Mouse (Mus musculus): ENCODE measurements around the gene 1700057G04Rik. TPM values are rescaled to one million over a fixed set of nuclear protein-coding genes. Genes with fewer than 3 reads are reported as not detected.

Gene 1700057G04Rik
- polyA plus RNA-seq, 1 experiment from 2014 or later, result not detected

GRCm38 (mm10) chr9:92326813-92327212, 17.6 kb downstream of the 1700057G04Rik start:
- Histone ChIP-seq H3K36me3 (ENCODE audit: control insufficient read depth, insufficient read depth, low read length) (no peaks in the 10 kb centered on the region), H3K4me3 (ENCODE audit: low read depth, low read length) (no peak overlapping the region), H3K9ac (ENCODE audit: low read length) (no peak overlapping the region), H3K27ac (replicated peaks) (no peak overlapping the region), H3K27me3 (ENCODE audit: control insufficient read depth, insufficient read depth, low read length) (no peaks in the 10 kb centered on the region), H3K9me3 (ENCODE audit: control insufficient read depth, low read length) (no peaks in the 10 kb centered on the region), H3K4me1 (replicated peaks; ENCODE audit: control insufficient read depth, insufficient read depth) (no peaks in the 10 kb centered on the region), H3K4me2 (replicated peaks; ENCODE audit: low read depth) (no peak overlapping the region)
- WGBS, result 80% methylated on average over 4 of the region's 4 CpGs
- DNase-seq (ENCODE audit: low spot score), result no peak
- TF ChIP-seq CTCF (IDR thresholded peaks at IDR 0.05; ENCODE audit: low read depth) (no peak), EP300 (optimal IDR thresholded peaks at IDR 0.05) (no peak)
- no peak for ATAC-seq (ENCODE audit: low FRiP score, low TSS enrichment)

GRCm38 (mm10) chr9:92331383-92331782, 22.2 kb downstream of the 1700057G04Rik start:
- H3K9me3 ChIP-seq (ENCODE audit: control insufficient read depth, low read length), result no peaks in the 10 kb centered on the region
- DNase-seq (ENCODE audit: low spot score) (no peak), ATAC-seq (ENCODE audit: low FRiP score, low TSS enrichment) (no peak)
- no peak overlapping the region for H3K27ac ChIP-seq (replicated peaks)
- H3K4me2 ChIP-seq (replicated peaks; ENCODE audit: low read depth), result no peak overlapping the region
- no peaks in the 10 kb centered on the region for H3K27me3 ChIP-seq (ENCODE audit: control insufficient read depth, insufficient read depth, low read length)
- no peaks in the 10 kb centered on the region for H3K36me3 ChIP-seq (ENCODE audit: control insufficient read depth, insufficient read depth, low read length)
- TF ChIP-seq CTCF (IDR thresholded peaks at IDR 0.05; ENCODE audit: low read depth) (no peak), EP300 (optimal IDR thresholded peaks at IDR 0.05) (no peak)
- H3K4me1 ChIP-seq (replicated peaks; ENCODE audit: control insufficient read depth, insufficient read depth), result no peaks in the 10 kb centered on the region
- 88% methylated on average over 4 of the region's 4 CpGs for WGBS
- H3K9ac ChIP-seq (ENCODE audit: low read length), result no peak overlapping the region
- no peak overlapping the region for H3K4me3 ChIP-seq (ENCODE audit: low read depth, low read length)

DNA sequence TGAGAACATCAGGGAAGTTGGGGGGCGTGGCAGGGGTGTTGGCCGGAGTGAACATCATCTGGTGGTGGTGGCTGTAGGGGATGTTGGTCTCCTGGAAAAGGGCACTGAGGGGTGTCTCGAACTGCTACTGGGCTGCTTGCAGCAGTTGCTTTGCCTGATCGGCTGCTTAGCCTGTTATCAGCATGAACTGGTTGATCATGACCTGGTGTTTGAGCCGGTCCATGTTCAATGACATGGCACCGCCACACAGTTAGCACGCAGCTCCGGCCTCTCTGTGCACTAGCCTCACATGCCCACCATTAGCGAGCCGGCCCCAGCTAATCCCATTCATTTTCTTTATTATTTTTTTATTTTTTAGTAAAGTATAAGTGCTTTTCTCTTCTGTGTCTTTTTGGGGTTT, 25.7 kb downstream of the 1700057G04Rik start:
- TF ChIP-seq CTCF (IDR thresholded peaks at IDR 0.05; ENCODE audit: low read depth), result no peak
- no peak for TF ChIP-seq EP300 (optimal IDR thresholded peaks at IDR 0.05)
- Histone ChIP-seq H3K9me3 (ENCODE audit: control insufficient read depth, low read length) (no peaks in the 10 kb centered on the region), H3K9ac (ENCODE audit: low read length) (no peak overlapping the region), H3K4me1 (replicated peaks; ENCODE audit: control insufficient read depth, insufficient read depth) (no peaks in the 10 kb centered on the region), H3K27me3 (ENCODE audit: control insufficient read depth, insufficient read depth, low read length) (no peaks in the 10 kb centered on the region), H3K4me2 (replicated peaks; ENCODE audit: low read depth) (no peak overlapping the region), H3K36me3 (ENCODE audit: control insufficient read depth, insufficient read depth, low read length) (no peaks in the 10 kb centered on the region), H3K4me3 (ENCODE audit: low read depth, low read length) (no peak overlapping the region), H3K27ac (replicated peaks) (no peak overlapping the region)
- 93% methylated on average over 10 of the region's 10 CpGs for WGBS
- no peak for ATAC-seq (ENCODE audit: low FRiP score, low TSS enrichment)
- DNase-seq (ENCODE audit: low spot score), result no peak

DNA sequence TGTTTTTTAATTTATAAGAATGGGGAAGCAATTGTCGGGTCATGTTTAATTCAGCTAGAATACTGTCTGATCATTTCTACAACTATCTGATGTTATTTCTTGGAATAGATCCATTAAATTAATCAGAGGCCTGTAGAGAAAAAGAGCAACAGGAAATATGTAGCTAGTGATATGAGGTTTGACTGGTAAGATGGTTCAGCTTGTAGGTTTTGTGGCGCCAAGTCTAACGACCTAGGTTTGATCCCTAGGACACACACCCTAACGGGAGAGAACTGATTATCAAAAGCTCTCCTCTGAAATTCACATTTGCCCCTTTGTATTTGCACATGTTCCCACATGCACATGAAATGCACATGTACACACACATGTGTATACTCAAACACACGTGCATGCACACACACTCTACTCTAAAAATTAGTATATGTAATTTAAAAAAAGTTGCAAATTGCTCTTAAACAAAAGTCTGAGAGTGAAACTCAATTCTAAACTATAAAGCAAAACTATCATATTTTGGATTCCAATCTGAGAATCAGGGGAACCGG, 26.2 kb downstream of the 1700057G04Rik start:
- no peak overlapping the region for H3K4me2 ChIP-seq (replicated peaks; ENCODE audit: low read depth)
- no peak for ATAC-seq (ENCODE audit: low FRiP score, low TSS enrichment)
- no peaks in the 10 kb centered on the region for H3K27me3 ChIP-seq (ENCODE audit: control insufficient read depth, insufficient read depth, low read length)
- no peaks in the 10 kb centered on the region for H3K9me3 ChIP-seq (ENCODE audit: control insufficient read depth, low read length)
- H3K4me1 ChIP-seq (replicated peaks; ENCODE audit: control insufficient read depth, insufficient read depth), result no peaks in the 10 kb centered on the region
- H3K9ac ChIP-seq (ENCODE audit: low read length), result no peak overlapping the region
- H3K27ac ChIP-seq (replicated peaks), result no peak overlapping the region
- TF ChIP-seq CTCF (IDR thresholded peaks at IDR 0.05; ENCODE audit: low read depth), result no peak
- no peak for TF ChIP-seq EP300 (optimal IDR thresholded peaks at IDR 0.05)
- no peaks in the 10 kb centered on the region for H3K36me3 ChIP-seq (ENCODE audit: control insufficient read depth, insufficient read depth, low read length)
- no peak overlapping the region for H3K4me3 ChIP-seq (ENCODE audit: low read depth, low read length)
- DNase-seq (ENCODE audit: low spot score), result no peak
- WGBS, result 79% methylated on average over 6 of the region's 6 CpGs

GRCm38 (mm10) chr9:92337063-92337462, 27.9 kb downstream of the 1700057G04Rik start:
- H3K4me1 ChIP-seq (replicated peaks; ENCODE audit: control insufficient read depth, insufficient read depth), result no peaks in the 10 kb centered on the region
- TF ChIP-seq CTCF (IDR thresholded peaks at IDR 0.05; ENCODE audit: low read depth), result no peak
- no peak for TF ChIP-seq EP300 (optimal IDR thresholded peaks at IDR 0.05)
- WGBS, result 74% methylated on average over 1 of the region's 1 CpGs
- no peak for DNase-seq (ENCODE audit: low spot score)
- H3K36me3 ChIP-seq (ENCODE audit: control insufficient read depth, insufficient read depth, low read length), result no peaks in the 10 kb centered on the region
- no peak overlapping the region for H3K27ac ChIP-seq (replicated peaks)
- no peaks in the 10 kb centered on the region for H3K27me3 ChIP-seq (ENCODE audit: control insufficient read depth, insufficient read depth, low read length)
- no peak overlapping the region for H3K4me3 ChIP-seq (ENCODE audit: low read depth, low read length)
- no peak overlapping the region for H3K9ac ChIP-seq (ENCODE audit: low read length)
- H3K9me3 ChIP-seq (ENCODE audit: control insufficient read depth, low read length), result no peaks in the 10 kb centered on the region
- H3K4me2 ChIP-seq (replicated peaks; ENCODE audit: low read depth), result no peak overlapping the region
- no peak for ATAC-seq (ENCODE audit: low FRiP score, low TSS enrichment)

DNA sequence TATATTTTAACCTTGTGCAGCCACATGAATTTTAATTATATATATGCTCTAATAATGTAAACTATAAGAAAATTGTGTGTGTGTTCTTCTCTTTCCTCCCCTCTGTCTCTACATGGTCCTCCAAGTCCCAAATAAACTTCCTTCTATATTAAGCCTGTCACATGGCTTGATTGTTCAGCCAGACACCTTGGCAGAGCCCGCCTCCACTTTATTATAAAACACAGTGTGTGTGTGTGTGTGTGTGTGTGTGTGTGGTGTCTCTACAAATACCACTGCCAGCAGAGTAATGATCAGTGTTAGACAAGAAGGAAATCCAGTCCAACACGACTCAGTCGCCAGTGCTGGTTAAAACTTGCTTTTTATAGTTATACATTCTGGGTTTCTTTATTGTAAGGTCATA, 28.5 kb downstream of the 1700057G04Rik start:
- Histone ChIP-seq H3K36me3 (ENCODE audit: control insufficient read depth, insufficient read depth, low read length) (no peaks in the 10 kb centered on the region), H3K4me1 (replicated peaks; ENCODE audit: control insufficient read depth, insufficient read depth) (no peaks in the 10 kb centered on the region), H3K4me3 (ENCODE audit: low read depth, low read length) (no peak overlapping the region), H3K9ac (ENCODE audit: low read length) (no peak overlapping the region), H3K27ac (replicated peaks) (no peak overlapping the region), H3K4me2 (replicated peaks; ENCODE audit: low read depth) (no peak overlapping the region), H3K27me3 (ENCODE audit: control insufficient read depth, insufficient read depth, low read length) (no peaks in the 10 kb centered on the region), H3K9me3 (ENCODE audit: control insufficient read depth, low read length) (no peaks in the 10 kb centered on the region)
- 47% methylated on average over 3 of the region's 3 CpGs for WGBS
- no peak for TF ChIP-seq CTCF (IDR thresholded peaks at IDR 0.05; ENCODE audit: low read depth)
- no peak for TF ChIP-seq EP300 (optimal IDR thresholded peaks at IDR 0.05)
- no peak for ATAC-seq (ENCODE audit: low FRiP score, low TSS enrichment)
- no peak for DNase-seq (ENCODE audit: low spot score)

All from stomach, postnatal 0 days (tissue).